Mouse (Mus musculus): Measurements from ENCODE around the gene Chchd5.

DNA sequence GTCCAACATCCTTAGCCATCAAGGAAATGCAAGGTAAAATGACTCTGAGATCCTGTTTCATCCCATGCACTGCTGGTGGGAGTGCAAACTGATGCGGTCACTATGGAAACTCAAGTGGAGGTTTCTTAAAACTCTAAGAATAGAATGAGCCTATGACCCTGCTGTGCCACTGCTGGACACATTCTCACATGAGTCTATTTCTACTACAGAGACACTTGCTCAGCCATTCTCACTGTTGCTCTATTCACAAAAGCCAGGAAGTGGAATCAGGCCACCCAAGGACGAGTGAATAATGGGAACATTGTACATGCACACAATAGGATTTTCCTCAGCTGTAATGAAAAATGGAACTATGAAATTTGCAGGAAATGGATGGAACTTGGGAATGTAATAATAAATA is 19.3 kb downstream of the Chchd5 start:
- TF ChIP-seq CTCF (IDR thresholded peaks at IDR 0.05; ENCODE audit: insufficient read depth, low read length) (no peak), POLR2A (IDR thresholded peaks at IDR 0.05; ENCODE audit: borderline replicate concordance, extremely low read depth, low read depth, low read length) (no peak)

All from lung, adult 2 months (tissue).